Mouse (Mus musculus): ENCODE measurements at regions not wholly inside any gene's neighbourhood (a gene's known extent, or its start where the extent isn't known, plus 50 kb on each side); places are given as distances from the start of the nearest gene placed in this dataset.

DNA sequence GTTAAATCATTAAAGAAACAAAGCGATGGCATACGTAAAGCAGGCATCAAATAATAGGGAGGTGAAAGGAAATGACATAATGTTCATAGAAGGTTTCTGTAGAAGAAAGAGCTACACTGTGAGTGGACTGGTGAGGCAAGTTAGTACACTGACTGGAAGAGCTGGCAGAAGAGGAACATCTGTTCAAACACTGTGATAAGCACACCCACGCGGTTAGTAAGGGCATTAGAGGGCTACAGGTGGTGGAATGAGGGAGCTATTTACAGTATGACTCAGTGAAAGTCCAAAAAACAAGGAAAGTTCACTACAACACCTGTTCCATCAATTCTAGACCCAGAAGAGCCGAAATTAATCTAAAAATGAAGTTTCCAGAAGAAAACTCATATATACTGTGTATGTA lies 335.1 kb upstream of the Gm11114 start:
- no peak for TF ChIP-seq CTCF (IDR thresholded peaks at IDR 0.05)
- no peak for TF ChIP-seq POLR2A (IDR thresholded peaks at IDR 0.05; ENCODE audit: insufficient read depth, low read depth, low read length)

Data from heart, adult 2 months (tissue).